Mouse (Mus musculus) embryonic fibroblast, embryonic 13.5 days (primary cell): ENCODE results near the gene Calml4. TPM values are rescaled to one million over a fixed set of nuclear protein-coding genes. Genes with fewer than 3 reads are reported as not detected.

ENCODE experiments used
- H3K27ac ChIP-seq: 2 replicates; pipeline ENCODE4 v1.5.1; 2012; ENCODE audit warnings: low read length, control low read depth, inconsistent platforms; ENCODE audit not compliant: insufficient read depth
- H3K4me1 ChIP-seq: 2 replicates; pipeline ENCODE4 v1.6.1; 2011; ENCODE audit warnings: low read length; ENCODE audit not compliant: control insufficient read depth, insufficient read depth
- H3K4me3 ChIP-seq: 2 replicates; pipeline ENCODE4 v1.5.1; 2011; ENCODE audit warnings: mild to moderate bottlenecking, control low read depth, low read length; ENCODE audit not compliant: insufficient read depth
- CTCF ChIP-seq: IDR thresholded peaks from 2 replicates; pipeline ENCODE4 v1.5.1; 2011; ENCODE audit warnings: mild to moderate bottlenecking, control low read depth, low read length, moderate library complexity, borderline replicate concordance; ENCODE audit not compliant: insufficient read depth
- POLR2A ChIP-seq: IDR thresholded peaks from 2 replicates; pipeline ENCODE4 v1.6.1; 2011; ENCODE audit warnings: low read depth, mild to moderate bottlenecking, control low read depth, low read length, moderate library complexity
- polyA plus RNA-seq: library from polyadenylated mRNA; stranded (reverse); fragments of >200 nt; gene quantifications from 2 replicates; pipeline ENCODE4 v1.2.4, GENCODE M21; 2011; ENCODE audit warnings: low read depth; ENCODE audit not compliant: missing spikeins, insufficient read length

Gene Calml4
- polyA plus RNA-seq, 1 experiment: 7.5 TPM

- peaks cover 4% of the 10 kb centered on the region; the same call in 1 of the 2 replicates for H3K4me1 ChIP-seq
- no peak overlapping the region for H3K27ac ChIP-seq
- no peak for TF ChIP-seq CTCF
- TF ChIP-seq POLR2A: no peak
- H3K4me3 ChIP-seq: no peak overlapping the region
Observed at GRCm38 (mm10) chr9:62877825-62878224, 19.9 kb downstream of the Calml4 start.

GRCm38 (mm10) chr9:62881871-62882270 is 24.0 kb downstream of the Calml4 start:
- H3K27ac ChIP-seq: no peak overlapping the region
- no peak overlapping the region for H3K4me3 ChIP-seq
- no peak for TF ChIP-seq POLR2A
- TF ChIP-seq CTCF: no peak
- H3K4me1 ChIP-seq: peaks cover 4% of the 10 kb centered on the region; the same call in 1 of the 2 replicates

- TF ChIP-seq CTCF: no peak
- TF ChIP-seq POLR2A: no peak
- H3K4me3 ChIP-seq: no peak overlapping the region
- H3K4me1 ChIP-seq: no peaks in the 10 kb centered on the region
- no peak overlapping the region for H3K27ac ChIP-seq
Observed at GRCm38 (mm10) chr9:62894486-62894885, 36.6 kb downstream of the Calml4 start.

DNA sequence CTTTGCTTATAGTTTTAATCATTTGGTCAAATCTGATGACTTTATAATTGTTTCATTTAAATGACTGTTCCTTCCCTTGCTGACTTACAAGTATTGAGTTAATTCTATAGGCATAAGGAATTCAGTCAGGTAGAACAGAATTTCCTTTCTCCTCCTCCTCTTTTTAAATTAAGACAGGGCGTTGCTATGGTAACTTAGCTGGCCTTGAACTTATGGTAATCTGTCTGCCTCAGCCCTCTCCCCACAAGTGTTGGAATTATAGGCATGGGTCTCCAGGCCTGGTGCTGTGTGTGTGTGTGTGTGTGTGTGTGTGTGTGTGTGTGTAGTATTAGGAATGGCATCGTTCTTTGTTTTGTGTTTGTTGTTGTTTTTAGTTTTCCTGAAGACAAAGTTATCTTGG is 43.9 kb downstream of the Calml4 start:
- no peak overlapping the region for H3K4me3 ChIP-seq
- TF ChIP-seq CTCF: no peak
- TF ChIP-seq POLR2A: no peak
- H3K27ac ChIP-seq: no peak overlapping the region
- no peaks in the 10 kb centered on the region for H3K4me1 ChIP-seq

- Histone ChIP-seq H3K27ac (no peak overlapping the region), H3K4me1 (no peaks in the 10 kb centered on the region), H3K4me3 (no peak overlapping the region)
- TF ChIP-seq POLR2A: no peak
Observed at GRCm38 (mm10) chr9:62903841-62904240, 46.0 kb downstream of the Calml4 start.

DNA sequence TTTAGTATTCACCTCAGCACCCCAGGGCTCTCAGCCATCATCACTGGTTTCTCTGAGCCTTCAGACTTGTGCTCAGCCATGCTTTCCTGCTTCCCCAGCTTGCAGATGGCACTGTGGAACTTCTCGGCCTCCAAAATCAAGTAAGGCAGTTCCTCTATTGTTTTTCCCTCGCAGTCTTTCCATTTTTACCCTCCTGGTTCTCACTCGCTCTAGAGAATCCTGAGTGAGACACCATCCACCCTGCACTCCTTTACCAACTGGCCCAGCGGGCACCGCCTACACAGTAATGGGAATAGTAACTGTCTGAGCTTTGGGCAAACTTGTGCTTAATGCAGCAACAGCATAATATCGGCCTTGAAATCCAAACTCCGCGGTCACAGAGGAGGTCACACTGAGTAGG is 47.2 kb downstream of the Calml4 start:
- Histone ChIP-seq H3K27ac (no peak overlapping the region), H3K4me3 (no peak overlapping the region), H3K4me1 (no peaks in the 10 kb centered on the region)
- TF ChIP-seq POLR2A: no peak
- no peak for TF ChIP-seq CTCF

DNA sequence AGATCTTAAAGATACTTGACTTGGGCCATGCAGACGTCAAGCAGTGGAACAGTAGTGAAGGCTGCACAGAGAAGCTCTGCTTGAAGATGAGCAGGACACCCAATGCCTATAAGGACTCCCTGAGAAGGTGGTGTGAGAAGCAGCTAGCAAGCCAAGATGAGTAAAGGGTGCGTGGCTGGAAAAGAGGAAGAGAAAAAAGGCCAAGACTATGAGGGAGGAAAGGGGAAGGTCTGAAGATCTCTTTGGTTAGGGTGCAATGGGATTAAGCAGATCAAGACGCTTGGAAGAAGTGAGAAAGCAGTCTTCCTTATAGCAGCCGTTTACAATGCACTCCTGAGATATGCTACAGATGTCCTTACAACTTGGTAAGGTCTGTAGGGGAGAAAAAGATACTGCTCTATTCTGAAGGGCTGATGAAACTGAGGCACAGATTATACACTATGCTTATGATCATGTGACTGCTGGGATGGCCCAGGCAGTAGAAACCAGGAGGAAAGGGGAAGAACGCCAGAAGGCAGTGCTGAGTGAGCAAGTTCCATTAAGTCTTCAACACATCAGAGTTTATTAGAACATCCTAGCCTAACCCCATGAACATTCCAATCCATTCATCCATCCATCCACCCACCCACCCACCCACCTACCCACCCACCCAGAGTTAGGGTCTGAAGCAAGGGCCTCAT is 55.6 kb downstream of the Calml4 start:
- Histone ChIP-seq H3K4me3 (no peak overlapping the region), H3K27ac (no peak overlapping the region), H3K4me1 (no peaks in the 10 kb centered on the region; the same call in 1 of the 2 replicates)
- no peak for TF ChIP-seq CTCF
- TF ChIP-seq POLR2A: no peak

DNA sequence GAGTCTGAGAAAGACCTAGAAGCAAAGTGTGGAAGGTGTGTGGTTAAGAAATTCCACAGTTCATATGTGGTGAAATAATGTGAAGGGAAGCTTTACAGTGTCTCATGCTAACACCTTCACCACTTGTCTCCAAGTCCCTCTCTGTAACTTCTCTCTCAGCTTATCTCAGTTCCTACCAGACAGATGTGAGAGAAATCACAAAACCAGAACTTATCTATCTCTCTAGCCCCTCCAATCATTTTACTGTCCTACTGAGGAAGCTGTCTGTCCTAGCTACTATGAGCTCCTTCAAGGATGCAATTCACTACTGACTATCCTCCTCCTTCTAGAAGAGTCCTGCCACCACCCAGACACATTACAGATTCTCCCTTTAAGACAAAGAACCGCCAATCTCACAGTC is 59.2 kb downstream of the Calml4 start:
- no peak for TF ChIP-seq CTCF
- no peak for TF ChIP-seq POLR2A

DNA sequence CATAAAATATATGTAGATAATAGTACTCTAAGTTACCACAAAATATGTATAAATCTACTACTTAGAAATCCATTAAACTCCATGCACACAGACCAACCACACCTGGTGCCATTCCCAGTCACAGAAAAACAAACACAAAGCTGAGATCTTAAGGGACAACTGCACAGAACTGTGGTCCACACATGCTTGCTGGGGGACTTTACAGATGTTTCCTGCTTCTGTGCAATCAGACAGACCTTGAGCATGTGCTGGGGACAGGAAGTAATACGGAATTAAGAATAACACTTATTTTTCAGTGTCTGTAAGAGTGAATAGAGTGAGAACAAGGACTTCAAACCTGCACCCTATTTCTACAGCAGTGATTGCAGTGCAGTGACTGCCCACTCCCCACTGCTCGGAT is 63.0 kb downstream of the Calml4 start:
- H3K4me3 ChIP-seq: no peak overlapping the region
- no peak overlapping the region for H3K27ac ChIP-seq
- TF ChIP-seq CTCF (no peak), POLR2A (no peak)
- peaks cover 2% of the 10 kb centered on the region; the same call in 1 of the 2 replicates for H3K4me1 ChIP-seq

More for the DNA sequence above, 59.2 kb downstream of the Calml4 start:
- H3K4me1 ChIP-seq: no peaks in the 10 kb centered on the region; the same call in 1 of the 2 replicates
- no peak overlapping the region for H3K27ac ChIP-seq
- H3K4me3 ChIP-seq: no peak overlapping the region

DNA sequence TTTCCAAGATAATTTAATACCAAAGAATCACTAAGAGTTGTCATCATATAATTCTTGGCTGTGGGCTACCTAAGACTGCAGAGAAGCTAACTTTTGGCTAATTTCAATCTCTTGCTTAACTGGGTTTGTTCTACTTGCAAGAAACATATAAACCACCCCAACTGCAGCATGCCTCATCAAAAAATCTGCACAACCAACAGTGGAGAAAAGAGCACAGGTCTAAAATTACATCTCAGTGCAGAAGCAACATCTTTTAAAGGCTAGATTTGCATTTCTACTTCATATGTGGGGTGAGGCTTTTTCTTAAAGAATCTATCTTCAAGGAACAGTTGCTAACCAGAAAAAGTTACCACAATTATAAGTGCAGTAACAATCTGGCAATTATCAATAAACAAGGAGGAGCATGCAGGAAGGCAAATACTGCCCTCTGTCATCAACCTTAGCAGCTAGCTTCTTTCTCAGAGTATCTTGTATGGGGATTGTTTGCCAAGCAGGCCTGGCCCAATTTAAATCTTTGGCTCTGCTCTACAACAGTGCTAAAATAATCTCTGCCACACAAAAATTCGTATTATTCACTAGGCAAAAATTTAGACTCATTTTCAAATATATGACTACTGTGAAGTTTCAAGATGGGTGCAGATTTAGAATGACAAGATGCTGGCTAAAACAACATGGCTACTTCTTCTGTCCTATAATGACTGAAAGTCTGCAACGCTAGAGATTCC is 67.2 kb downstream of the Calml4 start:
- no peak overlapping the region for H3K27ac ChIP-seq
- TF ChIP-seq CTCF (no peak), POLR2A (no peak)
- H3K4me3 ChIP-seq: no peak overlapping the region
- peaks cover 2% of the 10 kb centered on the region; the same call in 1 of the 2 replicates for H3K4me1 ChIP-seq

Other genes with a start within 250 kb of the Calml4 start
- 139 and 166 TPM in 2 replicates for gene Itga11, start 180.3 kb upstream of the Calml4 start, polyA plus RNA-seq
- 37.3 and 41.2 TPM in 2 replicates for gene Fem1b, start 46.1 kb upstream of the Calml4 start, polyA plus RNA-seq
- gene Cln6, start 19.3 kb upstream of the Calml4 start, polyA plus RNA-seq: 33.7 and 43.3 TPM in 2 replicates
- gene Pias1, start 129.8 kb downstream of the Calml4 start, polyA plus RNA-seq: 45.2 and 48.4 TPM in 2 replicates